Mouse (Mus musculus): ENCODE data around the gene Plcb1. TPM values are rescaled to one million over a fixed set of nuclear protein-coding genes. Genes with fewer than 3 reads are reported as not detected.

The Plcb1 gene
- polyA plus RNA-seq, 1 experiment from 2014 or later: 5.2 TPM

- Histone ChIP-seq H3K4me2 (no peak overlapping the region), H3K9ac (no peak overlapping the region), H3K9me3 (replicated peaks) (no peaks in the 10 kb centered on the region), H3K27me3 (no peaks in the 10 kb centered on the region), H3K27ac (no peak overlapping the region), H3K4me3 (no peak overlapping the region), H3K4me1 (replicated peaks) (no peaks in the 10 kb centered on the region), H3K36me3 (no peaks in the 10 kb centered on the region)
- WGBS: 80% methylated on average over 4 of the region's 4 CpGs
- no peak for ATAC-seq (replicated peaks; ENCODE audit: insufficient number of reproducible peaks, insufficient read depth, low FRiP score, low read depth)
These were observed 156.2 kb downstream of the Plcb1 start for GRCm38 (mm10) chr2:134942039-134942438.

GRCm38 (mm10) chr2:134942919-134943318 is 157.1 kb downstream of the Plcb1 start:
- Histone ChIP-seq H3K27me3 (no peaks in the 10 kb centered on the region), H3K36me3 (no peaks in the 10 kb centered on the region), H3K4me2 (no peak overlapping the region), H3K4me3 (no peak overlapping the region), H3K4me1 (replicated peaks) (no peaks in the 10 kb centered on the region), H3K9ac (no peak overlapping the region), H3K9me3 (replicated peaks) (no peaks in the 10 kb centered on the region), H3K27ac (no peak overlapping the region)
- no peak for ATAC-seq (replicated peaks; ENCODE audit: insufficient number of reproducible peaks, insufficient read depth, low FRiP score, low read depth)
- WGBS: 26% methylated on average over 2 of the region's 2 CpGs

DNA sequence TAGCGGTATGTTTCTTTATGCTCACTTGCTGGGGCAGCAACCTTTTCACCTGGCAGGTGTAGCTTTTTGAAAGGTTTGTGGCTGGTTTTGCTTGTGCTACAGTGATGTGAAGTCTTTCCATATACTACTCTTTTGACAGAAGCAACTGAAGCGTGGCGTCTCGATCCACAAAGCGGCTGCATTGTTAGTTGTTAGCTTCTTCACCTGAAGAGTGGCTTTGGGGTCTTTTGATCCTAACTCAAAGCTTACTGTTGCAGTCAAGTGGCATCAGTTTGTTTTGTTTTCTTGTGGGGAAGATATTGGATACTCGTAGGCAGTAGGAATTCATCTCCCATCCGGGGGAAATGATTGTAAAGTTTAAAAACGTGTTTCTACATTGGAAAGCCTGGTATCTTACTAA is 160.5 kb downstream of the Plcb1 start:
- H3K4me2 ChIP-seq: no peak overlapping the region
- WGBS: 83% methylated on average over 8 of the region's 8 CpGs
- no peak overlapping the region for H3K27ac ChIP-seq
- no peaks in the 10 kb centered on the region for H3K27me3 ChIP-seq
- no peak overlapping the region for H3K9ac ChIP-seq
- ATAC-seq (replicated peaks; ENCODE audit: insufficient number of reproducible peaks, insufficient read depth, low FRiP score, low read depth): no peak
- H3K4me3 ChIP-seq: no peak overlapping the region
- H3K4me1 ChIP-seq (replicated peaks): no peaks in the 10 kb centered on the region
- H3K36me3 ChIP-seq: no peaks in the 10 kb centered on the region
- no peaks in the 10 kb centered on the region for H3K9me3 ChIP-seq (replicated peaks)

- no peaks in the 10 kb centered on the region for H3K9me3 ChIP-seq (replicated peaks)
- no peak overlapping the region for H3K9ac ChIP-seq
- no peaks in the 10 kb centered on the region for H3K4me1 ChIP-seq (replicated peaks)
- no peak overlapping the region for H3K27ac ChIP-seq
- H3K4me2 ChIP-seq: no peak overlapping the region
- no peak overlapping the region for H3K4me3 ChIP-seq
- no peak for ATAC-seq (replicated peaks; ENCODE audit: insufficient number of reproducible peaks, insufficient read depth, low FRiP score, low read depth)
- no peaks in the 10 kb centered on the region for H3K27me3 ChIP-seq
- 39% methylated on average over 1 of the region's 1 CpGs for WGBS
- no peaks in the 10 kb centered on the region for H3K36me3 ChIP-seq
These were observed 161.0 kb downstream of the Plcb1 start for GRCm38 (mm10) chr2:134946911-134947310.

- Histone ChIP-seq H3K4me1 (replicated peaks) (peaks cover 3% of the 10 kb centered on the region; the same call in 1 of the 2 replicates), H3K9me3 (replicated peaks) (no peaks in the 10 kb centered on the region), H3K27ac (no peak overlapping the region), H3K9ac (no peak overlapping the region), H3K27me3 (no peaks in the 10 kb centered on the region), H3K4me2 (no peak overlapping the region), H3K4me3 (no peak overlapping the region), H3K36me3 (no peaks in the 10 kb centered on the region)
- 29% methylated on average over 5 of the region's 5 CpGs for WGBS
- no peak for ATAC-seq (replicated peaks; ENCODE audit: insufficient number of reproducible peaks, insufficient read depth, low FRiP score, low read depth)
These were observed 166.2 kb downstream of the Plcb1 start for GRCm38 (mm10) chr2:134952088-134952487.

DNA sequence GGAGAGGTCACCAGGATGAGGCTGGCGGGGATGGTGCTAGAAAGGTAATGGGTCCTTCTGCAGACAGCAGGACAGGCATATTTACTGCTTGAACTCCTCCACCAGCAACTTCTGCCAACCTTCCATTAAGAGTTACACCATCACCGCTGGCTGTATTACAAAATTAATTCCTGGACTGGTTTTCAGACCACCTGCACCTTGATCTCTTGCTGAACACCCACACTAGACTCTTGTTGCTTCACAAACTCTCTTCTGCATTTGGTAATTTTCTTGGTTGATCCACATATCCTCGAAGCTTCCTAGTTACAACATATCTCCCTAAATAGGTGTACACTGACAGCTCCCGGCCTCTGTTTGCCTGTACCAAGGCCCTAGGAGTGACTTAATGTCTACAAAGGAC is 170.6 kb downstream of the Plcb1 start:
- WGBS: 85% methylated on average over 4 of the region's 4 CpGs
- H3K4me1 ChIP-seq (replicated peaks): peaks cover 3% of the 10 kb centered on the region; the same call in 1 of the 2 replicates
- H3K4me2 ChIP-seq: no peak overlapping the region
- no peaks in the 10 kb centered on the region for H3K36me3 ChIP-seq
- H3K9me3 ChIP-seq (replicated peaks): no peaks in the 10 kb centered on the region
- no peaks in the 10 kb centered on the region for H3K27me3 ChIP-seq
- no peak overlapping the region for H3K27ac ChIP-seq
- no peak overlapping the region for H3K4me3 ChIP-seq
- H3K9ac ChIP-seq: no peak overlapping the region
- no peak for ATAC-seq (replicated peaks; ENCODE audit: insufficient number of reproducible peaks, insufficient read depth, low FRiP score, low read depth)

- Histone ChIP-seq H3K9me3 (replicated peaks) (no peaks in the 10 kb centered on the region), H3K4me2 (no peak overlapping the region), H3K4me3 (no peak overlapping the region), H3K9ac (no peak overlapping the region), H3K36me3 (no peaks in the 10 kb centered on the region), H3K27ac (no peak overlapping the region), H3K4me1 (replicated peaks) (no peaks in the 10 kb centered on the region), H3K27me3 (no peaks in the 10 kb centered on the region)
- 80% methylated on average over 4 of the region's 4 CpGs for WGBS
- ATAC-seq (replicated peaks; ENCODE audit: insufficient number of reproducible peaks, insufficient read depth, low FRiP score, low read depth): no peak
These were observed 180.3 kb downstream of the Plcb1 start for GRCm38 (mm10) chr2:134966131-134966530.

DNA sequence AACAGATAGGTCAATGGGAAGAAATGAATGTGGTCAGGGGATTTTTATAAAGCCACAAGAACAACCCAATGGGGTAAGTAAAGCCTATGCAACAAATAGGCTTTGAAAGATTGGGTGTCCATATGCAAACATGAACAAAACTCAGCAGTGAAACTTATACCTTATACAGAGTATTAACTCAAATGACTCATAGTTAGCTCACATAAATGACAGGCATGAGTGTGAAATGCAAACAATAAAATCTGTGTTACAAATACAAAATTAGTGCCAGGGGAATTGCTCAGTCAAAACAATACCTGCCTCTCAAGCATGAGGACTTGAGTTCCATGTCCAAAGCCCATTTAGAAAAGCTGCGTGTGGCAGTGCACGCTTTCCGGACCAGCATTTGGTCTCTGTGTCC is 182.5 kb downstream of the Plcb1 start:
- Histone ChIP-seq H3K4me2 (no peak overlapping the region), H3K9me3 (replicated peaks) (no peaks in the 10 kb centered on the region), H3K4me3 (no peak overlapping the region), H3K36me3 (no peaks in the 10 kb centered on the region), H3K4me1 (replicated peaks) (no peaks in the 10 kb centered on the region), H3K27ac (no peak overlapping the region), H3K27me3 (no peaks in the 10 kb centered on the region), H3K9ac (no peak overlapping the region)
- no peak for ATAC-seq (replicated peaks; ENCODE audit: insufficient number of reproducible peaks, insufficient read depth, low FRiP score, low read depth)
- 95% methylated on average over 3 of the region's 3 CpGs for WGBS

DNA sequence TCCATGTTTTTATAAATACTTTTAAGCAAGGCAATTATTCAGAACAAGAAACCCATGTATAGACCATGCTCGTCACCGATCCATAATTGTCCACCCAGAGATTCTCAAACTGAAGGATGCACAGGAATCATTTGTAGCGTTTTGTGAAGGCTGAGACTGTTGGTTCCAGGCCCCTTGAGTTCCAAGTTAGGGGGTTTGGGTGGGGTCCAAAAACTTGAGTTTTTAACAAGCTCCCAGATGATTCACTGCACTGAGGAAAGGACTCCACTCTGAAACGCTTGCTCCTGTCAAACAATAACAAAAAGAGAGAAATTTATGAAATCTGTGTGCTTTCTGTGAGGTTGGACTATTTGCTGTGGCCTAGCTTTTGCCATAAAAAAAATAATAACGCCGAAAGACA is 186.5 kb downstream of the Plcb1 start:
- no peak overlapping the region for H3K4me3 ChIP-seq
- H3K4me2 ChIP-seq: no peak overlapping the region
- no peak for ATAC-seq (replicated peaks; ENCODE audit: insufficient number of reproducible peaks, insufficient read depth, low FRiP score, low read depth)
- H3K27me3 ChIP-seq: no peaks in the 10 kb centered on the region
- no peaks in the 10 kb centered on the region for H3K9me3 ChIP-seq (replicated peaks)
- peaks cover 3% of the 10 kb centered on the region; the same call in 1 of the 2 replicates for H3K4me1 ChIP-seq (replicated peaks)
- no peaks in the 10 kb centered on the region for H3K36me3 ChIP-seq
- no peak overlapping the region for H3K9ac ChIP-seq
- 78% methylated on average over 6 of the region's 6 CpGs for WGBS
- H3K27ac ChIP-seq: no peak overlapping the region

- H3K36me3 ChIP-seq: no peaks in the 10 kb centered on the region
- no peak overlapping the region for H3K27ac ChIP-seq
- WGBS: 42% methylated on average over 6 of the region's 6 CpGs
- H3K4me3 ChIP-seq: no peak overlapping the region
- H3K4me1 ChIP-seq (replicated peaks): peaks cover 3% of the 10 kb centered on the region; the same call in 1 of the 2 replicates
- no peak for ATAC-seq (replicated peaks; ENCODE audit: insufficient number of reproducible peaks, insufficient read depth, low FRiP score, low read depth)
- H3K4me2 ChIP-seq: no peak overlapping the region
- H3K27me3 ChIP-seq: no peaks in the 10 kb centered on the region
- H3K9ac ChIP-seq: no peak overlapping the region
- no peaks in the 10 kb centered on the region for H3K9me3 ChIP-seq (replicated peaks)
These were observed 188.8 kb downstream of the Plcb1 start for GRCm38 (mm10) chr2:134974711-134975110.

- Histone ChIP-seq H3K36me3 (no peaks in the 10 kb centered on the region), H3K9ac (no peak overlapping the region), H3K9me3 (replicated peaks) (no peaks in the 10 kb centered on the region), H3K27me3 (no peaks in the 10 kb centered on the region), H3K4me3 (no peak overlapping the region), H3K27ac (no peak overlapping the region), H3K4me1 (replicated peaks) (peaks cover 3% of the 10 kb centered on the region; the same call in 1 of the 2 replicates), H3K4me2 (no peak overlapping the region)
- 57% methylated on average over 3 of the region's 3 CpGs for WGBS
- ATAC-seq (replicated peaks; ENCODE audit: insufficient number of reproducible peaks, insufficient read depth, low FRiP score, low read depth): no peak
These were observed 191.0 kb downstream of the Plcb1 start for GRCm38 (mm10) chr2:134976796-134977330.

DNA sequence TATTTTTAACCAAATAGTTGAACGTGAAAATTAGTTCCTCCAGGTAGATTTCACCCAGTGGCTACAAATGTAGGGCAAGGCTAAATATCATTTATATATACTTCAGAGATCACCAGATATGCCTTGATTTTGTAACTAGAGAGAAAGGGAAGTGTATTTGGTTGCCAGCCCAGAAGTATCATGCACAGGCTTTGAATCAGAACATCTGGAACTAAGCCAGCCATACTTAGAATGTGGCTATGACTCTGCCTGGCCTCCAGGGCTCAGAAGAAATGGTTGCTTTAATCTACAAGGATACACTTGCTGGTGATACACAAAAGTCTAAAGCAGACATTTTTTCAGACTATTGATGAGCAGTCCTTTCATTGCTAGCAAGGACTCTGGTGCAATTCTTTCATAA is 191.8 kb downstream of the Plcb1 start:
- ATAC-seq (replicated peaks; ENCODE audit: insufficient number of reproducible peaks, insufficient read depth, low FRiP score, low read depth): no peak
- Histone ChIP-seq H3K27me3 (no peaks in the 10 kb centered on the region), H3K9me3 (replicated peaks) (no peaks in the 10 kb centered on the region), H3K36me3 (no peaks in the 10 kb centered on the region), H3K9ac (no peak overlapping the region), H3K27ac (no peak overlapping the region), H3K4me2 (no peak overlapping the region), H3K4me3 (no peak overlapping the region), H3K4me1 (replicated peaks) (peaks cover 3% of the 10 kb centered on the region; the same call in 1 of the 2 replicates)
- 64% methylated on average over 1 of the region's 1 CpGs for WGBS
